Mouse (Mus musculus): ENCODE measurements around the gene Cntnap2. TPM values are rescaled to one million over a fixed set of nuclear protein-coding genes. Genes with fewer than 3 reads are reported as not detected.

Cntnap2 gene
- polyA plus RNA-seq, 1 experiment from 2014 or later: 1.5 TPM

DNA sequence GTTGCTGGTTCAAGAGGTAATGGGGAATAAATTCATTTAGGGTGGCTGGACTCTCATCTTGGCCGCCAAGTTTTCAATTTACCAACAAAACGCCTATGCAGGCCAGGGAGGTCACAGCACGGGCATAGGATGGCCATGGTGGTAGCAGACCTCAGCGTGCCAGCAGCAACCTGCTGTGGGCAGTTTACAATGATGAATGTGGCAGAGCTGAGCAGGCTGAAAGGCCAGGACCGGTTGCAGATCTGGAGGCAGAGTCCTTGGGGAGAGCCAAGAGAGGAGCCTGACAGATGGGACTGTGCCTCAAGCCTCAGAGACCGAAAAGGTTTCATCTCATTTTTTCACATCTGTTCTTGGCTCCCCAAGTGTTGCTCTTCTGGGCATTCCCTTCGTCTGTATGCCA, 322.0 kb downstream of the Cntnap2 start:
- no peaks in the 10 kb centered on the region for H3K4me1 ChIP-seq
- WGBS: 70% methylated on average over 7 of the region's 7 CpGs
- no peaks in the 10 kb centered on the region for H3K9me3 ChIP-seq (replicated peaks)
- no peak overlapping the region for H3K27ac ChIP-seq
- no peaks in the 10 kb centered on the region for H3K27me3 ChIP-seq (ENCODE audit: low read depth, poor library complexity, severe bottlenecking)
- no peak overlapping the region for H3K4me3 ChIP-seq
- DNase-seq (ENCODE audit: low spot score): no peak
- H3K36me3 ChIP-seq: no peaks in the 10 kb centered on the region

DNA sequence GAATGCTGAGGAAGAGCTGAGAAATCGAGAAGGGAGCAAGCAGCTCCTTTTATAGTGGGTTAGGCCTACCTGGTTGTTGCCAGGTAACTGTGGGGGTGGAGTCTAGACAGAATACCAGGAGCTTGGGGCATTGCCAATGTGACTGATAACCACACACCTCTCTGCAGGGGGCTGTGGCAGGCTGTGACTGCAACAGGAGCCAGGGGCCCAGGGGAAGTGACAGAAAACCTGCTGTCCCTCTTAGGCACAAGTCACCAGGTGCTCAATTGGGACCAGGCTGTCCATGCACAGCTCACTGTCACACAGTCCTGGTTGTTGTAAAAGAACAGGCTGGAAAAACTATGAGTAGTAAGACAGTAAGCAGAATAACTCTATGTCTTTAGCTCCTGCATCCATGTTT, 329.9 kb downstream of the Cntnap2 start:
- no peaks in the 10 kb centered on the region for H3K27me3 ChIP-seq (ENCODE audit: low read depth, poor library complexity, severe bottlenecking)
- no peak for DNase-seq (ENCODE audit: low spot score)
- WGBS: 62% methylated on average over 1 of the region's 1 CpGs
- H3K4me1 ChIP-seq: no peaks in the 10 kb centered on the region
- H3K27ac ChIP-seq: no peak overlapping the region
- H3K4me3 ChIP-seq: no peak overlapping the region
- no peaks in the 10 kb centered on the region for H3K9me3 ChIP-seq (replicated peaks)
- no peaks in the 10 kb centered on the region for H3K36me3 ChIP-seq

DNA sequence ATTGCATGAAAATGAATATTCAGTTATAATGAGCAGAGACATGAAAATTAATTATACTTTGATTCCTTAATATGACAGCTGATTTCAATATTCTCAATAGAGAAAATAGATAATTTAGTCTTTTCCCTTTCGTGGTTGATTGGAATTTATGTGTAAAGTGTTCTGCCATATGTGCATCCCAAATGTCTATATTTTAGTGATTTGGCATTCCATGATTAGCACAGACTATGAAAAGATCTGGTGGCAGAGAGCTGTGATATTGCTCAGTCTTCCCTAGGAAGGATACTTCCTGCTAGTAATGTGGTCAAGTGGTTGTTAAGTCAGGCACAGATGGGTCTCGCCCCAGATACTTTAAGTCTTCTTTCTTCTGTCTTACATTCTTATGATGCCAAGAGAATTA, 354.5 kb downstream of the Cntnap2 start:
- 92% methylated on average over 2 of the region's 2 CpGs for WGBS
- Histone ChIP-seq H3K9me3 (replicated peaks) (no peaks in the 10 kb centered on the region), H3K27ac (no peak overlapping the region), H3K36me3 (no peaks in the 10 kb centered on the region), H3K27me3 (ENCODE audit: low read depth, poor library complexity, severe bottlenecking) (no peaks in the 10 kb centered on the region), H3K4me1 (no peaks in the 10 kb centered on the region), H3K4me3 (no peak overlapping the region)
- DNase-seq (ENCODE audit: low spot score): no peak

DNA sequence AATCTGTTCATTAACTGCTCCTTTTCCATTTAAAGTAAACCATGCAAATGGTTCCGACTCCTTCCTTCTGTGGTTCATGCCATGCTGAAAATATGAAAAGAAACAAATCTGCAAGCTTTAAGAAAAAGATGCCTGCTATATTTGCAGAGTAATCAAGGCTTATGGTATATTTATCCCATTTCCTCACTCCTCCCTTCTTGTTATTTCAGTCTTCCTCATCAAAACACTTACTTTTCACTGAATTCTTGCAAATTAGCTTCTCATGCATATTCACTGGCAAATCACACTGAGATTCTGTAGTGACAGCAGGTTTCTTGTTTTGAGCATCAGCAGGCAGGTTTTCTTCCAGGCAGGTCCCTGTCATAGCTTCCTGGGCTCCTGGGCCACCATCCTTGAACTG, 396.3 kb downstream of the Cntnap2 start:
- Histone ChIP-seq H3K27ac (no peak overlapping the region), H3K27me3 (ENCODE audit: low read depth, poor library complexity, severe bottlenecking) (no peaks in the 10 kb centered on the region), H3K4me3 (no peak overlapping the region), H3K36me3 (no peaks in the 10 kb centered on the region), H3K9me3 (replicated peaks) (no peaks in the 10 kb centered on the region), H3K4me1 (no peaks in the 10 kb centered on the region)
- no peak for DNase-seq (ENCODE audit: low spot score)
- 88% methylated on average over 1 of the region's 1 CpGs for WGBS

DNA sequence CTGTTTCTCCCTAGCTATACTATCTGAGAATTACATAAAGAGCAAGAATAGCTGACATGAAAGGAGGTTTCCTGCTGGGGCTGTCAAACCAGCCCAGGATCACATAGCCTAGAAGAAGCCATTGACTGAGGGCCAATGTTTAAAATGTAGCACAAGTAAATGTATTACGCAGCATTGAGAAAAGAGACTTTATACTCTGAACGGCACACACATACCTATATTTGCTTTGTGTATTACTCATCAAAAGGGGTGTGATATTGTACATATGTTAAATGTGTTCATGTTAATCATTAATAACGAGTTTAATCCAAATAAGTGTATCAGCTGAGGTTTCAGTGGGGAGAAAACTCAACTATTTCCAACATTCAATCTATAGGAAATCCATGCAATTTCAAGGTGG, 459.1 kb downstream of the Cntnap2 start:
- no peak for DNase-seq (ENCODE audit: low spot score)
- no peaks in the 10 kb centered on the region for H3K27me3 ChIP-seq (ENCODE audit: low read depth, poor library complexity, severe bottlenecking)
- H3K36me3 ChIP-seq: no peaks in the 10 kb centered on the region
- H3K9me3 ChIP-seq (replicated peaks): no peaks in the 10 kb centered on the region
- no peaks in the 10 kb centered on the region for H3K4me1 ChIP-seq
- H3K27ac ChIP-seq: no peak overlapping the region
- no peak overlapping the region for H3K4me3 ChIP-seq
- 90% methylated on average over 3 of the region's 3 CpGs for WGBS

DNA sequence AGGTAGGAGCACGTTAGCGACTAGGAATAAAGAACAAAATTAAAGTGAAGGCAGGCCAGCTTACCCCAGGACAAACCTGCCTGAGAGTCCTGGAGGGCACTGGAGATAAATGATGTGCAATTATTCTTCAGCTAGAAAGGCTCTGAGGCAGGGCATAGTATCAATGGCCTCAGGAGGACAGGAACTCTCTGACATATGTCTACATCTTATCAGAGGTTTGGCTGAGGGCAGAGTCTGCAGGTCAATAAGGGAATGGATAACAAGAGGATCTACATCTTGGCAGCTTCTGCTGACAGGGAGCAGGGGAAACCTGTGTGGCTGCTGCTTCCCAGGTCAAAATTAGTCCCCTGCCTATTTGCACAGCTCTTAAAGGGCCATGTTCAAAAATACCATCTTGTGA, 477.8 kb downstream of the Cntnap2 start:
- Histone ChIP-seq H3K27ac (no peak overlapping the region), H3K9me3 (replicated peaks) (no peaks in the 10 kb centered on the region), H3K27me3 (ENCODE audit: low read depth, poor library complexity, severe bottlenecking) (no peaks in the 10 kb centered on the region), H3K36me3 (no peaks in the 10 kb centered on the region), H3K4me3 (no peak overlapping the region), H3K4me1 (no peaks in the 10 kb centered on the region)
- no peak for DNase-seq (ENCODE audit: low spot score)
- WGBS: 58% methylated on average over 2 of the region's 2 CpGs

DNA sequence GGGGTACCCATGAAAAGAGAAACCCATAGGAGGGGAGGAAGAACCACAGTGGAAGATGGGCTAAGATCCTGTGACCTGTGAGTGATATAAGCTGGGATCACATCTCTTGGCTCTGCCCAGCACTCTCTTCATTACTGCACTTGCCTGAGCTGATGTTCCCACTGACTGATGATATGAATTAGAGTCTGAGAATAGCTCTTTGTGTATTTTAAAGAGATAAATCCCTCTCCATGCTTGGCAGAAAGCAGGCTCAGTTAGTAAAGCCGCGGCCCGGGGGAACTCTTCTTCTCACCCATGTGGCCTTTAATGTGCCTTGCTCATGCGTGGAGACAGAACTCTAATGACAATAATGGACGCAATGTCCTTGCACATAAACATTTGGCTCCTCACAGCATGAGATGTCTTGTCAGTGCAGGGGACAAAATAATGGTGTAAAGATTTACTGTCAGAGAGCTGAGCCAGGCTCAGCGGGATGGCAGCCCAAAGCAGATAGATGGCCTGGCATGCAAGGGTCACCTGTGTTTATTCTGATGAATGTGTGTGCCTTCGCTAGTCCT, 485.2 kb downstream of the Cntnap2 start:
- WGBS: 79% methylated on average over 7 of the region's 7 CpGs
- Histone ChIP-seq H3K9me3 (replicated peaks) (no peaks in the 10 kb centered on the region), H3K27me3 (ENCODE audit: low read depth, poor library complexity, severe bottlenecking) (no peaks in the 10 kb centered on the region), H3K27ac (no peak overlapping the region), H3K36me3 (no peaks in the 10 kb centered on the region), H3K4me1 (no peaks in the 10 kb centered on the region), H3K4me3 (no peak overlapping the region)
- no peak for DNase-seq (ENCODE audit: low spot score)

DNA sequence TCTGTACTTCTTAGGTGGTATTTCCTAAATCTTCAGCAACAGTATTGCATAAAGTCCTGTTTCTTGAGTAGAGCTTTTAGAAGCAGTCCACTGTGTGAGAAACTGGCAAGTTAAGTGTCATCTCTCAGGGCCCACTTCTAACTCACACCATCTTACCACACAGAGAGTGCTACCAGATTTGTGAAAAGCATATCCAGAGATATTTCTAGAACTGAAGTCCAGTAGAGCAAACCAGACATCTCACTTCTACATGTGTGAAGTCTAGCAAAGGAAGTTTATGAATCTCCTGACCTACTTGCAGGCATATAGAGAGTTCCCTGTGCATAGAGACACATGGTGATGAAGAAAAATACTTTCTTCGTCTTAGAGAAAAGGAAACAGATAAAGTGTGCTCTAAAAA, 500.6 kb downstream of the Cntnap2 start:
- WGBS: 88% methylated on average over 1 of the region's 1 CpGs
- Histone ChIP-seq H3K36me3 (no peaks in the 10 kb centered on the region), H3K9me3 (replicated peaks) (no peaks in the 10 kb centered on the region), H3K27ac (no peak overlapping the region), H3K4me1 (no peaks in the 10 kb centered on the region), H3K4me3 (no peak overlapping the region), H3K27me3 (ENCODE audit: low read depth, poor library complexity, severe bottlenecking) (no peaks in the 10 kb centered on the region)
- no peak for DNase-seq (ENCODE audit: low spot score)

DNA sequence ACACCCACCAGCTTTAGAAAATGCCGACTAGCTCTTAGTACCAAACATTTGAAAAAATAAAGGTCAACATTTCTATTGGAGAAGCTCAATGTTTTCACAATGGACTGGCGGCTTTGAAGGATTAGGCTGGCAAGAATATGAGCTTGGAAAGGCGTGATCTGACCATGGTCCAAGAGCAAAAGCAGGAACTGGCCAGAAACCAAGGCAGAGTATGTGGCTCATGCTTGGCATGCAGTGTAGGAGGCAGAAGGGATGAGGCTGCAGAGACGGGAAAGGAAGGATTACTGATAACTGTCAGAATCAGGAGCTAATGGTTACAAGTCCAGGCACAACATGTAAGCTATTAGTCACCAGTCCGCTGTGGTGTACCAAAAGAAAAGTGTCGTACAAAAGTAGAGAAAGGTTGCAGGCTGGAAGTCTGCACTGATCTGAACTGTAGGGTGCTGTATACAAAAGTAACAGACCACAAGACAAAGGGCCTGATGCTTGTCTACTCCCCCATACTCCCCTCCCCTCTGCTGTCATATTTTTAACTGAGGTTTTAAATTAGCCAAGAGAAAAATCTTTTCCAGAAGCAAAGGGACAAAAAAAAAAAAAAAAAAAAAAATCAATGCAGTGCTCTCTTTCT, 525.4 kb downstream of the Cntnap2 start:
- no peaks in the 10 kb centered on the region for H3K9me3 ChIP-seq (replicated peaks)
- 91% methylated on average over 6 of the region's 6 CpGs for WGBS

DNA sequence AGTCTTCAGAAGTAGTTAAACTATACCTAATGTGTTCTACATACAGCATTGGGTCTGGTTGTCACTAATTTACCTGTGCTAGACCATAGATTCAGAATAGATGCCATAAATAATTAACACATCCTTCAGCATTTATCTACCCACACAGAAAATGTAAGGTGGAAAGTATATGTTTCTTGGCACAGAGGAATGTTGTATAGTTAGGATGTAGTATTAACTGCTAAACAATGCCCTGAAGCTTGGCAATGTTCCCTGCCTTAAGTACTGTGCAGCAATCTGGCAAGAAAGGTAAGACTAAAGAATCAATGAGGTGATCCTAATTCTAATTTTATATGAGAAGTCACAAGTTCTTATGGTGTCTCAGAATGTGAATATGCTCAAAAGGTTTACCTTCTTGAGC, 529.9 kb downstream of the Cntnap2 start:
- H3K27me3 ChIP-seq (ENCODE audit: low read depth, poor library complexity, severe bottlenecking): no peaks in the 10 kb centered on the region
- no peaks in the 10 kb centered on the region for H3K4me1 ChIP-seq
- H3K27ac ChIP-seq: no peak overlapping the region
- no peak overlapping the region for H3K4me3 ChIP-seq
- H3K9me3 ChIP-seq (replicated peaks): no peaks in the 10 kb centered on the region
- no peak for DNase-seq (ENCODE audit: low spot score)
- H3K36me3 ChIP-seq: no peaks in the 10 kb centered on the region

More for the DNA sequence above, 525.4 kb downstream of the Cntnap2 start:
- Histone ChIP-seq H3K4me3 (no peak overlapping the region), H3K36me3 (no peaks in the 10 kb centered on the region), H3K4me1 (no peaks in the 10 kb centered on the region), H3K27ac (no peak overlapping the region), H3K27me3 (ENCODE audit: low read depth, poor library complexity, severe bottlenecking) (no peaks in the 10 kb centered on the region)
- no peak for DNase-seq (ENCODE audit: low spot score)

DNA sequence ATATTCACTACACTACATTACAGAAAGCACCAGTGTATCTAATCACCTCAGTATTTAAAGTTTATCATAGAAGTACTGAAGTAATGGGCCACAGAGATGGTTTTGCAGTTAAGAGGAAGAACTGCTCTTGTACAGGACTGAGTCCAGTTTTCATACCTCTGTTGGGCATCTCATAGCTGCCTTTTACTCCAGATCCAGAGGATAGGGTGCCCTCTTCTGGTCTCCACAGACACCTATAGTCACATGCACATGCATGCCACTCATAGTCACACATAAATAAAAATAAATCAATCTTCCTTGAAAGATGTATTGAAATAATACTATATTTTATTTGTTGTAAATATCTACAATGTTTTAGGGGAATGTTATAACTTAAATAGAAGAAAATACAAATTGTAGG, 587.9 kb downstream of the Cntnap2 start:
- no peak for DNase-seq (ENCODE audit: low spot score)
- H3K36me3 ChIP-seq: no peaks in the 10 kb centered on the region
- no peaks in the 10 kb centered on the region for H3K9me3 ChIP-seq (replicated peaks)
- no peak overlapping the region for H3K27ac ChIP-seq
- H3K27me3 ChIP-seq (ENCODE audit: low read depth, poor library complexity, severe bottlenecking): no peaks in the 10 kb centered on the region
- no peaks in the 10 kb centered on the region for H3K4me1 ChIP-seq
- H3K4me3 ChIP-seq: no peak overlapping the region

DNA sequence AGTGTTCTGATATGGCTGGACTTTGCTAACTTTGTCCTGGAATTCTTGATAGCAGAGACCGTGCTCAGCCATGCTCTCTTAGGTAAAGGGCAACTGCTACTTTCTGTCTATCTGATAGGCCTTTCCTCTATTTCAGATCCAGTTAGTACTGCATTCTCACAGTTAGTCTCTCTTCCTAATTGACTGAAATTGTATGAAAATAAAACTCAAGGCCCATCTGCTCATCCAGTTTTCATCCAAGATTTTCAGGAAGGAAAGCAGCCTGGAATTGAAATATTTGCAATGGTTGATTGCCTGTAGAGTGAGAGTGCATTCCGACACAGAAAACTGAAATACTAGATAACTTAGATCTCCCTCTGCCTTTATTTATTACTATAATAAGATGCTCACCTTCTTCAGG, 589.3 kb downstream of the Cntnap2 start:
- Histone ChIP-seq H3K9me3 (replicated peaks) (no peaks in the 10 kb centered on the region), H3K27me3 (ENCODE audit: low read depth, poor library complexity, severe bottlenecking) (no peaks in the 10 kb centered on the region), H3K36me3 (no peaks in the 10 kb centered on the region), H3K4me1 (no peaks in the 10 kb centered on the region), H3K4me3 (no peak overlapping the region), H3K27ac (no peak overlapping the region)
- WGBS: 89% methylated on average over 2 of the region's 2 CpGs
- no peak for DNase-seq (ENCODE audit: low spot score)

DNA sequence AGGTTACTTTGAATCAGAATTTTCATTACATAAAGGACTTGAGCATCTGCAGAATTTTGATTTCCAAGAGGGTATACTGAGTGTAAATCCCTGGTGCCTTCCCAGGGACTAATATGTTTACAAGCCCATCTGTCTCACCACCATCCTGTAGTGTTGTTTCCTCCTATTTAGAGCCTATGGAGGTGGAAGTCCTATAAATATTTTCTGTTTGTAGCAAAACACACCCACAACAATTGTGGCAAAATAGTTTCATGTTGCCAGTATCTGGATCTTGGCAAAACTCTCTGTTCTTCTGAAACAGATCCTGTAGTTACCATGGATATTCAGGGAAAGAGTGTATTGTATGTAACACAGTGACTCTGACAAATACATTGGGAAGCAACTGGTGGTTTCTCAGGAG, 641.1 kb downstream of the Cntnap2 start:
- H3K4me1 ChIP-seq: no peaks in the 10 kb centered on the region
- H3K27ac ChIP-seq: no peak overlapping the region
- no peaks in the 10 kb centered on the region for H3K27me3 ChIP-seq (ENCODE audit: low read depth, poor library complexity, severe bottlenecking)
- H3K36me3 ChIP-seq: no peaks in the 10 kb centered on the region
- DNase-seq (ENCODE audit: low spot score): no peak
- no peaks in the 10 kb centered on the region for H3K9me3 ChIP-seq (replicated peaks)
- H3K4me3 ChIP-seq: no peak overlapping the region

DNA sequence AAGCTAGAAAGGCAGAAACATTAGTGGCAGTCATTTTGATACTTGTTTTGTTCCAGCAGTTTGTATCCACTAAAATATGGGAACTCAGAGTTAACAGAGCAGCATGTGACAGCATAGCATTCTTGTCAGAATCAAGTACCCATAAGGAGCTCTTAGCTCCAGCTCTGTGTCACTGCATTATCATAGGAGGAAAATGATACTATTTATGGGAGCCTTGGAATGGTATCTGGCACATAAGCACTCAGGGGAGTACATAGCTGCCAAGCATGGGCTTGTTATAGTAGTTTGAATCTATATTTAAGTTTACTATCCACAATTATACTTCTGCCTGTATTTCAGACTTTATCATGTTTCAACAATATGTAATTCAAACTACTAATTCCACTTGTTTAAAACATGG, 732.5 kb downstream of the Cntnap2 start:
- no peak for DNase-seq (ENCODE audit: low spot score)
- Histone ChIP-seq H3K27me3 (ENCODE audit: low read depth, poor library complexity, severe bottlenecking) (no peaks in the 10 kb centered on the region), H3K4me3 (no peak overlapping the region), H3K27ac (no peak overlapping the region), H3K36me3 (no peaks in the 10 kb centered on the region), H3K9me3 (replicated peaks) (no peaks in the 10 kb centered on the region), H3K4me1 (no peaks in the 10 kb centered on the region)
